Mouse (Mus musculus): Measurements from ENCODE around the gene Top3a.

DNA sequence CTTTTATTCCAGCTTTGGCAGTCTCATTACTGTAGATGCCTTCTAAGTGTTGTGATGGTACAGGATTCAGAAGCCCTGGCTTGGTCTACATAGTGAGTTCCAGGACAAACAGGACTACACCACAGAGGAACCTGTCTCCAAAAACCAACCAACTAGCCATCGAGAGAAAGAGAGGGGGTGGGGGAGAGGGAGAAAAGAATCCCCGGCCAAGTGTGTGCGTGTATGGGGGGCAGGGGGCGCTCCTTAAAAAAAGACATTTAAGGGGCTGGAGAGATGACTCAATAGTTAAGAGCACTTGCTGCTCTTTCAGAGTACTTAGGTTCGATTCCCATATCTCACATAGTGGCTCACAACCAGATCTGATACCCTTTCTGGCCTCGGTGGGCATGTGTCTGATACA, 1.6 kb downstream of the Top3a start:
- TF ChIP-seq POLR2A (IDR thresholded peaks at IDR 0.05; ENCODE audit: low read depth, low read length) (no peak), CTCF (IDR thresholded peaks at IDR 0.05; ENCODE audit: extremely low read depth, insufficient read depth, insufficient read length, insufficient replicate concordance) (no peak)
